Mouse (Mus musculus) left cerebral cortex, adult 8-10 months (tissue): ENCODE results near the gene En2. TPM values are rescaled to one million over a fixed set of nuclear protein-coding genes. Genes with fewer than 3 reads are reported as not detected.

ENCODE experiments used
- DNase-seq, 2 experiments: peaks; one replicate each; pipeline ENCODE4 v3.0.0; 2022; ENCODE audit warnings: low spot score in 2 of 2
- total RNA-seq, 4 experiments: library from RNA; stranded (reverse); gene quantifications; 2 replicates each; pipeline ENCODE4 v1.2.4; 2022

The En2 gene
- total RNA-seq, result under 1 TPM; 0.42 to 0.65 (median 0.52) TPM

DNA sequence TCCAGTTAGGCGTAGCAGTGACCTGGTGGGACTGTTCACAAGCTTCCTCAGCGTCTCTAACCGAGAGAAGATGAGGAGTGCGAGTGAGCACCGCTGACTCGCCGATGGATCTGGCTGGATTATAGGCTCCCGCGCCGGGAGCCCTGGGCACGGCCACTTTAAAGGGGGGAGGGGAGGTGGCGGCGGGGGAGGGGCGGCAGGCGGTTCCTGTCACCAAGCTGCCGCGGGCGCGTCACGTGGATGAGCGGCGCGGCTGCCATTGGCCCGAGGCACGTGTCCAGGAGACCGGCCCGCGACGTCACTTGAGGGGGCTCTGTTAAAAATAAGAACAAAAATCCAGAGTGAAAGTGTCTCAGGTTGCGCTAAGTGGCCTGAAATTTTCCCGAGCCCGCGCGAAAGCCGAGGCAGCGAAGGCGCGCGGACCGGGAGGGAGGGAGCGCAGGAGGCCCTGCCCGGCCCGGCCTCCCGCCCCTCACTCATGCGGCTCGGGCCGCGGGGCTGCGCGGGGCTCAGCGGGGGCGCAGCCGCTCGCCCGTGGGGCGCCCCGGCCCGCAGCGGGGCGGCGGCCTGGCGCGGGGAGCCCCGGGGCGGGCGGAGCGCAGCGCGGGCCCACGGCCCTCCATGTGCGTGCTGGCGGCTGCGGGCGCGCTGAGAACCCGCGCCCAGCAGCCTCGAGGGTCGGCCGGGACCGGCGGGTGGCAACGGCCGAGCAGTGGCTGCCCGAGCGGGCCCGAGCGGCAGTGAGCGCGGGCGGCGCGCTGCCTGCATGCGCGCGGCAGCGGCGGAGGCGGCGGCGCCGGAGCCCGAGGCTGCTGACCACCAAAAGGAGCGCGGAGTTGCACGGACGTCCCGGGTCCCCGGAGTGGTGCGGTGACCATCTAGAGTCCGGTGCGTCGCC, at the start of gene En2:
En2 (plus strand) TSS at position 337 of the 898 bp plus-strand sequence.
- DNase-seq, result no peak

DNA sequence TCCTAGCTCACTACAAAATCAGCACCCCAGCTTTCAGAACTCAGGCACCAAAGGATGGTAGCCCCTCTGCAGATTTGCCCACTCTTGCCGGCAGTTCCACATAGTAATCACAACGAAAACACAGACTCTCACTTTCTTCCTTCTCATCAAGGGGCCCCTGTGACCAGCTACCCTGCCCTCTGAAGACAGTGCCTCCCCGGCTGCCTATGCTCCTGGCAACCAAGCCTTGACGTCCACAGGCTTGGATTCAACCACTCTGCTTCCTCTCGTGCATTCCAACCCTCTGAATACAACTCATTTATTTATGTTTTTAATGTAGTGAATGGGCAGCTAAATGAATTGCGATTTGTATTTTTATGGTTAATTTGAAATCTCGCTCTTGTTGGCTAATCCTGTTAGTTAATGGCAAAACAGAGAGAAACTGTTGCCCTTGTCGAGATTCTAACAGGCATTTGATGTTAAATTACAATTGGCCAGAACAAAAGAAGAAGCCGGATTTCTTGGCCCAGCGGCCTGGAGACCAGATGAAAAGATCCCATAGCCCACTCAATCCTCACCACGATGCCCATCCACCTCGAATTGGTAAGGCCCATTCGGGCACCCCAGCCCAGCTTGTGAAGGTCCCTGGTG, 48.1 kb upstream of the En2 start:
- DNase-seq, result no peak

- DNase-seq, result no peak
Measured at GRCm38 (mm10) chr5:28117882-28118530, 47.5 kb upstream of the En2 start.

DNA sequence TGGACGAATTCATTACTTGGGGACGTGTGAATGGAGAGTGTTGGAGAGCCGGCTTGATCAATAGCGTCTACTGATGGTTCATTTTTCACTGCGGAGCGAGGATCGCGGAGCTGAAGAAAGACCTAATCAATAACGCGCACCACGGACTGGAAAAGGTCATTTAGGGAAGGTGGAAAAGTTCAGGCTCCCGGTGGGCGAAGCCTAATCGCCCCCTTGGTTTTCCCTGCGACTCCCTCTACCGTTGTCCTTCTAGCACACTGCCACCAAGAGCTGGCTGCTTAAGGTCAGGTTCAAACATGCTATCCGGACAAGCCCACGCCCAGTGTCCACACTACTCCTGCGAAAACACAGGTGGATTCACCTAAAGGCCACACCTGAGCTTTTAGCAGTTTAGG, 47.0 kb upstream of the En2 start:
- DNase-seq, result no peak

DNA sequence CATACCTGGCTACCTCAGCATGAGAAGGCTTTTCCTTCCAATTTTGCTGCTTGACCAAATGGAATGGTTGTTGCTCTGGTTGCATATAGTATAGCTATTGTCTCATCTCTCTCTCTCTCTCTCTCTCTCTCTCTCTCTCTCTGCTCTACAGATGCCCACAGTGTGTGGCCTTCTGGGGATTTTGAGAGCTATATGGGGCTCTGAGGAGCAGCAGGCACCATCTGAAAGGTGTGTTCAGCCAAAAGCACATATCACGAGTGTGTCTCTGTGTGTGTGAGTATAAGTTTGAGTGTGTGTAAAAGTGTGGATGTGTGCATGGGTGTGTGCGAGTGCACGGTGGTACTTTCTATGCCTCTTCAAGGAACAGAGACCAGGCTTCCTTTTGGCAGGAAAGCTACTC, 45.9 kb upstream of the En2 start:
- no peak for DNase-seq

- peak; percentile 8 to 26 for DNase-seq
Measured at GRCm38 (mm10) chr5:28122491-28123454, 42.7 kb upstream of the En2 start.

- DNase-seq, result no peak
Measured at GRCm38 (mm10) chr5:28123455-28123825, 42.1 kb upstream of the En2 start.

GRCm38 (mm10) chr5:28124321-28125230, 40.9 kb upstream of the En2 start:
- no peak for DNase-seq

DNA sequence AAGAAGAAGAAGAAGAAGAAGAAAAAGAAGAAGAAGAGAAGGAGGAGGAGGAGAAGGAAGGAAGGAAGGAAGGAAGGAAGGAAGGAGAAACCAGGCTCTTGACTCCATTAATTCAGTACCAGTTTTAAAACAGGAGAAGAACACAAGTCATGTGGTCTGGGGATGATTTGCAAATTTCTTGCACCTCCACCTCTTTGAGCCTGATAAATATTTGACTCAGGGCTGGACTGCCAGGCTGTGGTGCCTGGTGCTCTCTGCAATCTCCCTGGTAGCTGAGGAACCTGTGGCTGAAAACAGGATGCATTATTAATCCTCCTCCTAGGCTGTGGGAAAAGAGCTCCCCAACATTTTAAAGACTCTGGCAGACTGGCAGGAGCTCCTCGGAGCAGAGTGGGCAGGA, 36.6 kb upstream of the En2 start:
- DNase-seq, result no peak

DNA sequence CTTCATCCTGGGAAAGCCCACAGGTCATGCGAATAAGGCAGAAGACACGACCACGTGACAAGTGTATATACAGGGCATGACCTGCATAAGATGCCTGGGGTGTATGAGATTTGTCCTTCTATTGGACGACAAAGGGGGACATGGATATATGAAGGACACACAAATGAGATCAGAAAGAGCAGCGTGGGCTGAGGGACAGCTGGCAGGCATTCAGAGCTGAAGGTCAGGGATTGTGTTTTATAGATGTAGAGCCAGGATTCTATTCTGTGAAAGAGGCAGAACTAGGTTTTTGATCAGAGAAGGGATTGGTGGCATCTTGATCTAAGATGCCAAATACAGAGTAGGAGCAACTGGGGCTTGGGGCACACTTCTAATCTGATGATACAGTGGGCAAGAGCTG, 33.3 kb upstream of the En2 start:
- no peak for DNase-seq

DNA sequence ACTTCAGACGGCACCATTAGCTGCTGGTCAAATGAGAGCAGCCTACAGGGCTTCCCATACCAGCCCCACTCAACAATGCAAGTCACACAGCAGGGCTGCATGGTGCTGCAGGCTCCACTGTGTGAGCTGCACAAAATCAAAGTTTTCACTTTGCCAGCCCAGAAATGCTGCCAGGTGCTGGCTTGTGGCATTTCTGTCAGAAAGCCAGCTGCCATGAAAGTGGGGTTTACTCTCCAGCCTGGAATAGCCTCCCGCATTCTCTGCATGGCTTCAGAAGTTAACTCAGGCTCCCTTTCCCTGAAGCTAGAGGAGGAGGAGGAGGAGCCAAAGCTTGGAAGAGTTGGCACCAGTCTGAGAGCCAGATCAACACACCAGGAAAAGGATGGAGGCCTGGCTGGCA, 29.1 kb upstream of the En2 start:
- no peak for DNase-seq

- no peak for DNase-seq
Measured at GRCm38 (mm10) chr5:28144555-28144954, 20.9 kb upstream of the En2 start.

GRCm38 (mm10) chr5:28146018-28146417, 19.5 kb upstream of the En2 start:
- no peak for DNase-seq

DNA sequence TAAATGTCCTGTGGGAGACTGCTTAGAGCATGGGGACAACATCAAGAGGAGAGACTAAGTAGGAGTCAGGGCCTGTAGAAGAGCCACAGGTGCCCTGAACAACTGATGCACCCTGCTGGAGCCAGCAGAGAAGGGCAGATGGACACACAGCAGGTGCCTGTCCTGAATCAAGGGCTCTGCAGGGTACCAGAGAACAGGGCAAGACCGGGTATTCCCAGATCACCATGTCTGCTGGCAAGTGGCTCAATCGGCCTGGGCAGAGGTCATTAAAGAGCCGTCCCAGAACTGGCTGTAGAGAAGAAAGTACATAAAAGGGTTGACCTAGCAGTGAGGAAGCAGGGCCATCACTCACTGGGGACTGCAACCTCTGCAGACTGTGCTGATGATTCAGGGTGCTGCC, 17.0 kb upstream of the En2 start:
- DNase-seq, result no peak

DNA sequence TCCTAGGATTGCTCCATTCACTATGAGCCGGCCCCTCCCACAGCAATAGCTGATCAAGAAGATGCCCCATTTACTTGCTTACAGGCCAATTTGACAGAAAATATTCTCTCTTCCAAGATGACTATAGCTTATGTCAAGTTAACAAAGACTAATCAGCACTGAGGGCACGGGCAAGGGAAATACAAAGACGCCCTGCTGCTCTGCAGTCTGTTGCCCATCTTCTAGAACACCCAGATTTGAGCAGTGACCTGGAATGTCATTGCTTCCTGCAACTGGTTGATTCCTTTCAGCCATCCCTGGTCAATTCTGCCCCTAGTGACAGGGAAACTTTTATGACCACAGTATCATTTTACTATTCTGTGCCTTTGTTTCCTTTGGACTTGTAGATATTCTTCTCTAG, 16.1 kb upstream of the En2 start:
- DNase-seq, result no peak

DNA sequence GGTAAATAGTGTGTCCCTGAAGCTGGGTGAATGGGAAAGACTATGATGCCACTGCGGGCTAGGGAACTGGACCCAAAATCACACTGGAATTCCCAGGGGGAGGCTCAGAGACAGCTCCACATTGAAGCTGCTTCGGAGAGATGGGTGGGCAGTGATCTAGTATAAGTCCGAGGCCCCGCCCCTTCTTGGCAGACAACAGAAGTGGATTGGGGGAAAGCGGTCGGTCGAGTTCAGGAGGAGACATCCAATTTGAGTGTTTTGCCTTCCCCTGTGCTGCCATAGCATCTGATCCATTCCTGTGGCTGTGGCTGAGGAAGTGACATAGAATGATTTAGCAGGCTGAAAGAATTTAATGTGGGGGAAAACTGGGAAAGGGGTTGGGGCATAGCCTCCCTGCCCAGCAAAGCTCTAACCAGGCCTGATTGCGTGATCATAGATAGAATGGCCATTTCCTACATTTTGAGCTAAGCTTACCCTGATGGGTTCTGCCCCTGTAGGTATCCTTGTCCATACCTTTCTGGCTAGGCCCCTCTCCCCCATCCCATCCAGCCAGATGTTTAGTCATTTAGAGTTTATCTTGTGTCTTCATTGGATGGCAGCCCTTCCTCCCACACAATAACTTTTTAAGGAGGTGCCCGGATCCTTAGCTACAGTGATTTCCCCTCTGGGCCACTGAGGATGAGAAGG, 8.3 kb upstream of the En2 start:
- no peak for DNase-seq

DNA sequence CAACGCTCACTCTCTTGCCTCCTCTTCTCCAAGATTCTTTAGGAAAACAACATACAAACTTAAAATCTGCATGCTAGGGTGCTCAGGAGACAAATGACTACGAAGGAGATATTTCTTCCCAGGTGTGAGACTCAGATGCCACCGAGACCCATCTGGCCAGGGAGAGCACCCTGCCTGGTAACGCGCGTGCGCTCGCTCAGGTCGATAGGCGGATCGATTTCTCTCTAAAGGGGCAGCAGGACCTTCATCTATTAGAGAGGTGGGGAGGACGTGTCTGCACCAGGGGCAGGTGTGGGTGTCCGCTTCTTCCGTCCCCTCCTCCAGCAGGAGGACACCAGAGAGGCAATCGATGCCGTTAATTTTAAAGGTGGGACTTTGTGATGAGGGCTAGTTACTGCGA, 7.7 kb upstream of the En2 start:
- no peak for DNase-seq

DNA sequence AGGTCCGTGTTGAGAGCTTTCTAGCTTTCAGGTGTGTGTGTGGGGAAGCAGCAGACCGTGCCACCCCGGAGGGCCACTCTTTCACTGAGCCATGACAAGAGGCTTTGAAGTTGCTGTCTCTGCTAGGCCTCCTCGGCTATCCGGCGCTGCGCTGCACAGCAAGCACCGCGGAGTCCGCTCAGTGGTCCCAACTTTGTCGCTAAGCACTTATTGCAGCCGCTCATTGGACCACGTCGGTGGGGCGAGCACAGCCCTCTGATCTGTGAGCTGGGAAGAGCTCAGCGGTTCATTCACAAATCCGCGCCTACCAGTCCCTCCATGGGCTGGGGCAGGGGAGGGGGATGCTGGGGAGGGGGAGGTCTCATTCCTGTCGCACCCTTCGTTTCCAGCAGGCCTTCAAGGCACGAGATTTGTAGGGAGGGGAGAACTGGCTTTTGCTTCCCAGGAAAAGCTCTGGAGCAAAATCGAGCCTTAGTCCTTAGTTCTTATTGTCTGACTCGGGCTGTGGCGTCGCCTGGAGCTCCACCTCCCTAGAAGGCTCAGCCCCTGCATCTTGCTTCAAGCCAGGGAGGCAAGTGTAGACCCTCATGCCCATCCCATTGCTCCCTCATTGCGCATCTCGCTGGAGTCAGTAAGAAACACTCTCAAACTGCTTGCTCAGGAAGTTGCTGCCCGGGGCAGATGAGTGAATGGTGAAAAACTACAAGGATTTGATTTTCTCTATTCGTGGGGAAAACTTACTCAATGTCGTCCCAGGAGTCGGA, 7.0 kb upstream of the En2 start:
- DNase-seq, result no peak

GRCm38 (mm10) chr5:28159072-28159458, 6.4 kb upstream of the En2 start:
- no peak for DNase-seq
